In genomic region chr11:6859096-6859495, GRCm38 (mm10) we compare ENCODE assay signal across 22 mouse cellular contexts. TPM values are rescaled to one million over a fixed set of nuclear protein-coding genes. Genes with fewer than 3 reads are reported as not detected.
DNase-seq lines count a peak whose midpoint lies in the region; ATAC-seq and TF ChIP-seq lines count a peak whose summit lies in the region.
"Had no signal": no experiment of that assay in that cellular context is flagged by ENCODE, and none has a peak within 500 bp of the region (broad histone marks: within the 10 kb centered on the region; RNA-seq: fewer than 3 reads in every experiment).

No protein-coding gene starts in this region.

- ATAC-seq in intestine, embryonic 14.5 days (replicated peaks; ENCODE audit: low FRiP score, low TSS enrichment, low read depth): no peak
- ATAC-seq in intestine, postnatal 0 days: no peak
- no peak for ATAC-seq in midbrain, embryonic 12.5 days (ENCODE audit: low FRiP score, low read depth)
- ATAC-seq in midbrain, embryonic 13.5 days: no peak
- ATAC-seq in hindbrain, embryonic 14.5 days (ENCODE audit: low FRiP score): no peak
- ATAC-seq in midbrain, embryonic 15.5 days (replicated peaks): peak; percentile 19; the same call in 1 of the 2 replicates
- ATAC-seq: inflammation-experienced regulatory T-cells, adult 6 months had no signal

- no peaks in the 10 kb centered on the region for H3K9me3 ChIP-seq in intestine, embryonic 14.5 days (ENCODE audit: control insufficient read depth, low read length)
- no peaks in the 10 kb centered on the region for H3K9me3 ChIP-seq in intestine, postnatal 0 days (ENCODE audit: control insufficient read depth)
- H3K9me3 ChIP-seq in midbrain, embryonic 12.5 days: no peaks in the 10 kb centered on the region
- H3K9me3 ChIP-seq in midbrain, embryonic 13.5 days: no peaks in the 10 kb centered on the region
- no peaks in the 10 kb centered on the region for H3K9me3 ChIP-seq in hindbrain, embryonic 14.5 days (ENCODE audit: control insufficient read depth, low read length)
- H3K9me3 ChIP-seq in midbrain, embryonic 15.5 days: no peaks in the 10 kb centered on the region
- H3K9me3 ChIP-seq: embryonic facial prominence, embryonic 10.5 days; forebrain, embryonic 10.5 days; heart, embryonic 10.5 days; heart, embryonic 15.5 days had no signal

- no peaks in the 10 kb centered on the region for H3K27me3 ChIP-seq in intestine, embryonic 14.5 days (replicated peaks; ENCODE audit: control insufficient read depth, insufficient read depth, low read length)
- H3K27me3 ChIP-seq in intestine, postnatal 0 days (replicated peaks; ENCODE audit: control insufficient read depth, insufficient read depth, low read length): no peaks in the 10 kb centered on the region
- no peaks in the 10 kb centered on the region for H3K27me3 ChIP-seq in midbrain, embryonic 12.5 days
- no peaks in the 10 kb centered on the region for H3K27me3 ChIP-seq in midbrain, embryonic 13.5 days
- no peaks in the 10 kb centered on the region for H3K27me3 ChIP-seq in hindbrain, embryonic 14.5 days (ENCODE audit: control insufficient read depth, insufficient read depth, low read length)
- H3K27me3 ChIP-seq in midbrain, embryonic 15.5 days (replicated peaks): no peaks in the 10 kb centered on the region
- H3K27me3 ChIP-seq: heart, embryonic 15.5 days had no signal

- H3K36me3 ChIP-seq in intestine, embryonic 14.5 days (ENCODE audit: control insufficient read depth, insufficient read depth, low read length): no peaks in the 10 kb centered on the region
- H3K36me3 ChIP-seq in intestine, postnatal 0 days (ENCODE audit: control insufficient read depth, insufficient read depth): no peaks in the 10 kb centered on the region
- no peaks in the 10 kb centered on the region for H3K36me3 ChIP-seq in midbrain, embryonic 12.5 days
- no peaks in the 10 kb centered on the region for H3K36me3 ChIP-seq in midbrain, embryonic 13.5 days
- H3K36me3 ChIP-seq in hindbrain, embryonic 14.5 days (replicated peaks; ENCODE audit: control insufficient read depth, insufficient read depth): no peaks in the 10 kb centered on the region
- H3K36me3 ChIP-seq in midbrain, embryonic 15.5 days (replicated peaks): no peaks in the 10 kb centered on the region
- H3K36me3 ChIP-seq: embryonic facial prominence, embryonic 10.5 days; forebrain, embryonic 10.5 days; heart, embryonic 10.5 days; heart, embryonic 15.5 days had no signal

- WGBS in intestine, embryonic 14.5 days: 90% methylated on average over 8 of the region's 8 CpGs
- 91% methylated on average over 8 of the region's 8 CpGs for WGBS in intestine, postnatal 0 days
- 88% methylated on average over 8 of the region's 8 CpGs for WGBS in midbrain, embryonic 12.5 days
- 90% methylated on average over 8 of the region's 8 CpGs for WGBS in midbrain, embryonic 13.5 days
- WGBS in hindbrain, embryonic 14.5 days: 91% methylated on average over 8 of the region's 8 CpGs
- WGBS in midbrain, embryonic 15.5 days: 92% methylated on average over 8 of the region's 8 CpGs

- H3K4me1 ChIP-seq in intestine, embryonic 14.5 days (replicated peaks; ENCODE audit: control insufficient read depth, insufficient read depth, low read length): no peaks in the 10 kb centered on the region; the same call in 1 of the 2 replicates
- H3K4me1 ChIP-seq in intestine, postnatal 0 days (replicated peaks; ENCODE audit: control insufficient read depth, insufficient read depth, low read length): no peaks in the 10 kb centered on the region
- H3K4me1 ChIP-seq in midbrain, embryonic 12.5 days: peaks cover 22% of the 10 kb centered on the region
- H3K4me1 ChIP-seq in midbrain, embryonic 13.5 days (replicated peaks): peaks cover 27% of the 10 kb centered on the region
- no peaks in the 10 kb centered on the region for H3K4me1 ChIP-seq in hindbrain, embryonic 14.5 days (replicated peaks; ENCODE audit: control insufficient read depth, insufficient read depth, low read length)
- H3K4me1 ChIP-seq in midbrain, embryonic 15.5 days: peaks cover 14% of the 10 kb centered on the region
- H3K4me1 ChIP-seq: heart, embryonic 15.5 days had no signal

- H3K9ac ChIP-seq in intestine, embryonic 14.5 days (ENCODE audit: low read length): no peak overlapping the region
- H3K9ac ChIP-seq in intestine, postnatal 0 days (ENCODE audit: low read depth, low read length): no peak overlapping the region
- H3K9ac ChIP-seq in midbrain, embryonic 12.5 days (replicated peaks): no peak overlapping the region
- no peak overlapping the region for H3K9ac ChIP-seq in midbrain, embryonic 13.5 days (replicated peaks)
- H3K9ac ChIP-seq in hindbrain, embryonic 14.5 days: no peak overlapping the region
- H3K9ac ChIP-seq in midbrain, embryonic 15.5 days: no peak overlapping the region
- H3K9ac ChIP-seq: heart, embryonic 15.5 days had no signal

- peak; percentile 40 for DNase-seq in intestine, embryonic 14.5 days (ENCODE audit: low spot score)
- no peak for DNase-seq in hindbrain, embryonic 14.5 days (ENCODE audit: low spot score)
- no peak for DNase-seq in cerebellum, postnatal 10 days
- DNase-seq: adrenal gland, adult 2 months; adrenal gland, postnatal 25 days; cerebellum, adult 18-20 months; cerebellum, adult 9-11 months; gastrocnemius, adult 2 months; gastrocnemius, postnatal 36 days; heart, adult 18-20 months; heart, postnatal 14 days had no signal

- H3K4me3 ChIP-seq in intestine, embryonic 14.5 days (ENCODE audit: low read depth, low read length): no peak overlapping the region
- no peak overlapping the region for H3K4me3 ChIP-seq in intestine, postnatal 0 days (ENCODE audit: low read depth, low read length)
- no peak overlapping the region for H3K4me3 ChIP-seq in midbrain, embryonic 12.5 days
- H3K4me3 ChIP-seq in midbrain, embryonic 13.5 days (replicated peaks): no peak overlapping the region
- no peak overlapping the region for H3K4me3 ChIP-seq in hindbrain, embryonic 14.5 days (replicated peaks; ENCODE audit: low read length)
- no peak overlapping the region for H3K4me3 ChIP-seq in midbrain, embryonic 15.5 days
- H3K4me3 ChIP-seq: embryonic facial prominence, embryonic 10.5 days; forebrain, embryonic 10.5 days; gastrocnemius, adult 2 months; heart, embryonic 10.5 days; heart, embryonic 15.5 days had no signal

- no peak overlapping the region for H3K27ac ChIP-seq in intestine, embryonic 14.5 days (ENCODE audit: low read depth)
- H3K27ac ChIP-seq in intestine, postnatal 0 days (ENCODE audit: low read depth, low read length): no peak overlapping the region
- 0 out of 2 replicates have a peak overlapping the region, but pooled peaks have one; percentile 69 for H3K27ac ChIP-seq in midbrain, embryonic 12.5 days (replicated peaks)
- no peak overlapping the region for H3K27ac ChIP-seq in midbrain, embryonic 13.5 days
- 0 out of 2 replicates have a peak overlapping the region, but pooled peaks have one; percentile 66 for H3K27ac ChIP-seq in hindbrain, embryonic 14.5 days
- H3K27ac ChIP-seq in midbrain, embryonic 15.5 days: no peak overlapping the region
- H3K27ac ChIP-seq: gastrocnemius, adult 2 months; heart, embryonic 10.5 days; heart, embryonic 15.5 days had no signal

- no peak for TF ChIP-seq CTCF in intestine, postnatal 0 days (IDR thresholded peaks at IDR 0.05; ENCODE audit: low read depth)

- no peak overlapping the region for H3K4me2 ChIP-seq in intestine, embryonic 14.5 days (ENCODE audit: low read length)
- H3K4me2 ChIP-seq in intestine, postnatal 0 days (replicated peaks; ENCODE audit: low read depth): no peak overlapping the region
- no peak overlapping the region for H3K4me2 ChIP-seq in midbrain, embryonic 12.5 days (replicated peaks)
- H3K4me2 ChIP-seq in midbrain, embryonic 13.5 days (replicated peaks): no peak overlapping the region
- no peak overlapping the region for H3K4me2 ChIP-seq in hindbrain, embryonic 14.5 days (replicated peaks)
- no peak overlapping the region for H3K4me2 ChIP-seq in midbrain, embryonic 15.5 days
- H3K4me2 ChIP-seq: heart, embryonic 15.5 days had no signal

RNA-seq across cellular contexts. Expression of gene Gm11983, which starts 21.6 kb away (rescaled TPM):
- not detected in 2 replicates for polyA plus RNA-seq in intestine, embryonic 14.5 days (2014; fragmentation: Nextera tagmentation; extraction: Ambion mirVana)
- not detected in 2 replicates for polyA plus RNA-seq in intestine, postnatal 0 days (2015; fragmentation: Nextera tagmentation; extraction: Ambion mirVana)
- polyA plus RNA-seq in midbrain, embryonic 12.5 days (2016; fragmentation: Nextera tagmentation; extraction: Ambion mirVana): not detected in 2 replicates
- polyA plus RNA-seq in midbrain, embryonic 13.5 days (2015; fragmentation: Nextera tagmentation; extraction: Ambion mirVana): not detected in 2 replicates
- polyA plus RNA-seq in hindbrain, embryonic 14.5 days (2014; fragmentation: Nextera tagmentation; extraction: Ambion mirVana): not detected in 2 replicates
- polyA plus RNA-seq in midbrain, embryonic 15.5 days (2015; fragmentation: Nextera tagmentation; extraction: Ambion mirVana): not detected in 2 replicates
- polyA plus RNA-seq: adrenal gland, adult 2 months; embryonic facial prominence, embryonic 10.5 days; embryonic facial prominence, embryonic 14.5 days; forebrain, embryonic 10.5 days; forebrain, embryonic 14.5 days; heart, embryonic 10.5 days; heart, embryonic 15.5 days; inflammation-experienced regulatory T-cells, adult 6 months had no signal

Comparison
In these comparisons a context has a peak if more than half of its experiments do, and no peak if none do; other contexts are left out.
1. H3K27ac ChIP-seq: peak in midbrain, embryonic 12.5 days (single experiment) and hindbrain, embryonic 14.5 days (single experiment); none in intestine, embryonic 14.5 days (single experiment), intestine, postnatal 0 days (single experiment), midbrain, embryonic 13.5 days (single experiment) and midbrain, embryonic 15.5 days (single experiment).